Mouse (Mus musculus) intestine, embryonic 14.5 days (tissue): Measurements from ENCODE around the gene Gm3415. TPM values are rescaled to one million over a fixed set of nuclear protein-coding genes. Genes with fewer than 3 reads are reported as not detected.

Experiments used
- ATAC-seq: fragments of 200-750 bp; cut with Nextera tagmentation; replicated peaks from 2 replicates; pipeline ENCODE4 v1.8.0; 2017; ENCODE audit warnings: low read depth, moderate number of reproducible peaks, moderate TSS enrichment, moderate library complexity; ENCODE audit not compliant: low FRiP score, low TSS enrichment
- DNase-seq: peaks from one replicate; pipeline ENCODE4 v3.0.0-alpha.2; 2018; ENCODE audit warnings: low spot score
- H3K27ac ChIP-seq: fragments of 300-500 bp; sonication (generic); 2 replicates; pipeline ENCODE4 v1.5.1; 2014; ENCODE audit warnings: low read depth, mild to moderate bottlenecking, control low read depth
- H3K27me3 ChIP-seq: fragments of 300-500 bp; sonication (generic); replicated peaks from 2 replicates; pipeline ENCODE4 v1.6.1; 2014; ENCODE audit warnings: low read length, control low read depth; ENCODE audit not compliant: control insufficient read depth, insufficient read depth
- H3K36me3 ChIP-seq: fragments of 300-500 bp; sonication (generic); 2 replicates; pipeline ENCODE4 v1.6.1; 2014; ENCODE audit warnings: low read length, control low read depth; ENCODE audit not compliant: control insufficient read depth, insufficient read depth
- H3K4me1 ChIP-seq: fragments of 300-500 bp; sonication (generic); replicated peaks from 2 replicates; pipeline ENCODE4 v1.6.1; 2014; ENCODE audit warnings: low read length, control low read depth, mixed read lengths; ENCODE audit not compliant: control insufficient read depth, insufficient read depth
- H3K4me2 ChIP-seq: fragments of 300-500 bp; sonication (generic); 2 replicates; pipeline ENCODE4 v1.6.1; 2014; ENCODE audit warnings: low read length
- H3K4me3 ChIP-seq: fragments of 300-500 bp; sonication (generic); 2 replicates; pipeline ENCODE4 v1.5.1; 2014; ENCODE audit warnings: low read depth, low read length, control low read depth, mixed read lengths
- H3K9ac ChIP-seq: fragments of 300-500 bp; sonication (generic); 2 replicates; pipeline ENCODE4 v1.6.1; 2014; ENCODE audit warnings: mild to moderate bottlenecking, low read length
- H3K9me3 ChIP-seq: fragments of 300-500 bp; sonication (generic); 2 replicates; pipeline ENCODE4 v1.6.1; 2016; ENCODE audit warnings: low read length, control low read depth; ENCODE audit not compliant: control insufficient read depth
- WGBS: fragments of 180-500 bp; shearing (Covaris S2); extraction: QIAGEN DNeasy Blood & Tissue Kit; methylation state at CpG from one replicate; pipeline ENCODE4 v1.1.7; 2014; 5-methylcytosine and 5-hydroxymethylcytosine counted together
- polyA plus RNA-seq: library from polyadenylated mRNA; unstranded; fragments of >200 nt; fragmentation: Nextera tagmentation; extraction: Ambion mirVana; gene quantifications from 2 replicates; pipeline ENCODE4 v1.2.1, GENCODE M21; 2014

The Gm3415 gene
- polyA plus RNA-seq, 1 experiment from 2014 or later: not detected

GRCm38 (mm10) chr5:146576668-146577067 is 20.7 kb downstream of the Gm3415 start:
- no peaks in the 10 kb centered on the region for H3K4me1 ChIP-seq
- H3K9ac ChIP-seq: no peak overlapping the region
- H3K4me2 ChIP-seq: no peak overlapping the region
- no peak for ATAC-seq
- 84% methylated on average over 3 of the region's 3 CpGs for WGBS
- no peak overlapping the region for H3K4me3 ChIP-seq
- H3K27ac ChIP-seq: no peak overlapping the region
- no peaks in the 10 kb centered on the region for H3K9me3 ChIP-seq
- no peaks in the 10 kb centered on the region for H3K27me3 ChIP-seq
- DNase-seq: no peak
- H3K36me3 ChIP-seq: no peaks in the 10 kb centered on the region

- ATAC-seq (no peak), DNase-seq (no peak)
- no peaks in the 10 kb centered on the region for H3K36me3 ChIP-seq
- peak overlapping the region; percentile 97 for H3K4me2 ChIP-seq
- no peak overlapping the region for H3K9ac ChIP-seq
- H3K4me3 ChIP-seq: peak overlapping the region; percentile 47
- peaks cover 3% of the 10 kb centered on the region; the same call in 1 of the 2 replicates for H3K4me1 ChIP-seq
- WGBS: 7% methylated on average over 10 of the region's 10 CpGs
- H3K27me3 ChIP-seq: peaks cover 44% of the 10 kb centered on the region
- no peaks in the 10 kb centered on the region for H3K9me3 ChIP-seq
- H3K27ac ChIP-seq: no peak overlapping the region
These were observed 28.2 kb downstream of the Gm3415 start for GRCm38 (mm10) chr5:146584156-146584477.

- H3K36me3 ChIP-seq: no peaks in the 10 kb centered on the region
- peak within 1 kb of the TSS; percentile 27; the same call in 1 of the 2 replicates for H3K9ac ChIP-seq
- H3K27ac ChIP-seq: no peak within 1 kb of the TSS
- peak within 1 kb of the TSS; percentile 97 for H3K4me2 ChIP-seq
- H3K27me3 ChIP-seq: peaks cover 44% of the 10 kb centered on the region
- WGBS: 1% methylated on average over 54 of the region's 64 CpGs
- ATAC-seq: peak; percentile 63
- peak within 1 kb of the TSS; percentile 47 for H3K4me3 ChIP-seq
- no peaks in the 10 kb centered on the region for H3K9me3 ChIP-seq
- H3K4me1 ChIP-seq: peaks cover 3% of the 10 kb centered on the region; the same call in 1 of the 2 replicates
- DNase-seq: peak; percentile 70
These were observed 28.8 kb downstream of the Gm3415 start, which contains the start of gene Gpr12 for GRCm38 (mm10) chr5:146584478-146585306. Gene Gpr12, minus strand, starts transcription at chr5:146585239.

- H3K9me3 ChIP-seq: no peaks in the 10 kb centered on the region
- no peaks in the 10 kb centered on the region for H3K36me3 ChIP-seq
- peak overlapping the region; percentile 47 for H3K4me3 ChIP-seq
- 3% methylated on average over 10 of the region's 10 CpGs for WGBS
- DNase-seq (no peak), ATAC-seq (peak; percentile 7; the same call in 1 of the 2 replicates)
- H3K4me1 ChIP-seq: peaks cover 3% of the 10 kb centered on the region; the same call in 1 of the 2 replicates
- no peak overlapping the region for H3K9ac ChIP-seq
- H3K27me3 ChIP-seq: peaks cover 44% of the 10 kb centered on the region
- H3K4me2 ChIP-seq: peak overlapping the region; percentile 97
- H3K27ac ChIP-seq: no peak overlapping the region
These were observed 29.3 kb downstream of the Gm3415 start for GRCm38 (mm10) chr5:146585307-146585651.

GRCm38 (mm10) chr5:146586357-146587070 is 30.6 kb downstream of the Gm3415 start:
- no peak overlapping the region for H3K9ac ChIP-seq
- no peak for ATAC-seq

GRCm38 (mm10) chr5:146590987-146591386 is 35.1 kb downstream of the Gm3415 start:
- 77% methylated on average over 4 of the region's 4 CpGs for WGBS
- no peak overlapping the region for H3K9ac ChIP-seq
- DNase-seq: no peak
- no peak overlapping the region for H3K4me2 ChIP-seq
- H3K4me1 ChIP-seq: no peaks in the 10 kb centered on the region
- H3K4me3 ChIP-seq: no peak overlapping the region
- H3K27ac ChIP-seq: no peak overlapping the region
- peaks cover 10% of the 10 kb centered on the region for H3K27me3 ChIP-seq
- no peaks in the 10 kb centered on the region for H3K36me3 ChIP-seq
- H3K9me3 ChIP-seq: no peaks in the 10 kb centered on the region
- ATAC-seq: no peak

More at GRCm38 (mm10) chr5:146586357-146587070, 30.6 kb downstream of the Gm3415 start:
- Histone ChIP-seq H3K27ac (no peak overlapping the region), H3K4me3 (no peak overlapping the region), H3K36me3 (no peaks in the 10 kb centered on the region), H3K9me3 (no peaks in the 10 kb centered on the region), H3K27me3 (peaks cover 44% of the 10 kb centered on the region), H3K4me2 (no peak overlapping the region), H3K4me1 (peaks cover 3% of the 10 kb centered on the region; the same call in 1 of the 2 replicates)
- WGBS: 69% methylated on average over 8 of the region's 8 CpGs
- DNase-seq: no peak

GRCm38 (mm10) chr5:146591636-146592035 is 35.7 kb downstream of the Gm3415 start:
- Histone ChIP-seq H3K9me3 (no peaks in the 10 kb centered on the region), H3K27ac (no peak overlapping the region), H3K9ac (no peak overlapping the region), H3K4me1 (no peaks in the 10 kb centered on the region), H3K36me3 (no peaks in the 10 kb centered on the region), H3K4me3 (no peak overlapping the region), H3K27me3 (peaks cover 4% of the 10 kb centered on the region; the same call in 1 of the 2 replicates), H3K4me2 (no peak overlapping the region)
- WGBS: 87% methylated on average over 4 of the region's 4 CpGs
- DNase-seq: no peak
- ATAC-seq: no peak

- Histone ChIP-seq H3K27ac (no peak overlapping the region), H3K36me3 (no peaks in the 10 kb centered on the region), H3K4me3 (no peak overlapping the region), H3K9me3 (no peaks in the 10 kb centered on the region), H3K4me2 (no peak overlapping the region), H3K4me1 (no peaks in the 10 kb centered on the region), H3K9ac (no peak overlapping the region), H3K27me3 (no peaks in the 10 kb centered on the region)
- DNase-seq (no peak), ATAC-seq (no peak)
- 61% methylated on average over 5 of the region's 5 CpGs for WGBS
These were observed 36.6 kb downstream of the Gm3415 start for GRCm38 (mm10) chr5:146592580-146592979.
